Mouse (Mus musculus) midbrain, embryonic 11.5 days (tissue): ENCODE data around the gene Tmc3. TPM values are rescaled to one million over a fixed set of nuclear protein-coding genes. Genes with fewer than 3 reads are reported as not detected.

Experiments used
- ATAC-seq: fragments of 200-750 bp; cut with Nextera tagmentation; 2 replicates; pipeline ENCODE4 v1.8.0; 2017; ENCODE audit warnings: moderate TSS enrichment, moderate library complexity; ENCODE audit not compliant: low FRiP score
- DNase-seq: peaks from one replicate; pipeline ENCODE4 v3.0.0; 2015; ENCODE audit warnings: low spot score; ENCODE audit errors: missing footprints
- H3K27ac ChIP-seq: fragments of 300-500 bp; sonication (generic); 2 replicates; pipeline ENCODE4 v1.5.1; 2014; ENCODE audit warnings: low read depth, low read length
- H3K27me3 ChIP-seq: fragments of 300-500 bp; sonication (generic); 2 replicates; pipeline ENCODE4 v1.6.1; 2014; ENCODE audit warnings: mild to moderate bottlenecking, low read length, moderate library complexity, mixed read lengths; ENCODE audit not compliant: control insufficient read depth, insufficient read depth
- H3K36me3 ChIP-seq: fragments of 300-500 bp; sonication (generic); 2 replicates; pipeline ENCODE4 v1.6.1; 2014; ENCODE audit warnings: mild to moderate bottlenecking, low read length, moderate library complexity, mixed read lengths; ENCODE audit not compliant: control insufficient read depth, insufficient read depth
- H3K4me1 ChIP-seq: fragments of 300-500 bp; sonication (generic); 2 replicates; pipeline ENCODE4 v1.6.1; 2014; ENCODE audit warnings: low read length; ENCODE audit not compliant: control insufficient read depth, insufficient read depth
- H3K4me2 ChIP-seq: fragments of 300-500 bp; sonication (generic); 2 replicates; pipeline ENCODE4 v1.6.1; 2014; ENCODE audit warnings: mild to moderate bottlenecking, moderate library complexity
- H3K4me3 ChIP-seq: fragments of 300-500 bp; sonication (generic); 2 replicates; pipeline ENCODE4 v1.5.1; 2014; ENCODE audit warnings: low read depth, low read length
- H3K9ac ChIP-seq: fragments of 300-500 bp; sonication (generic); 2 replicates; pipeline ENCODE4 v1.6.1; 2014; ENCODE audit warnings: low read length
- H3K9me3 ChIP-seq: fragments of 300-500 bp; sonication (generic); 2 replicates; pipeline ENCODE4 v1.6.1; 2016; ENCODE audit warnings: low read length; ENCODE audit not compliant: control insufficient read depth
- WGBS: fragments of 180-500 bp; shearing (Covaris S2); extraction: QIAGEN DNeasy Blood & Tissue Kit; methylation state at CpG from one replicate; pipeline ENCODE4 v1.1.7; 2014; 5-methylcytosine and 5-hydroxymethylcytosine counted together
- polyA plus RNA-seq: library from polyadenylated mRNA; unstranded; fragments of >200 nt; fragmentation: Nextera tagmentation; extraction: Ambion mirVana; gene quantifications from 2 replicates; pipeline ENCODE4 v1.2.1, GENCODE M21; 2014

The Tmc3 gene
- polyA plus RNA-seq, 1 experiment from 2014 or later: 0.72 TPM

- Histone ChIP-seq H3K4me2 (no peak overlapping the region), H3K4me3 (no peak overlapping the region), H3K9me3 (no peaks in the 10 kb centered on the region), H3K27me3 (no peaks in the 10 kb centered on the region), H3K36me3 (no peaks in the 10 kb centered on the region), H3K4me1 (no peaks in the 10 kb centered on the region), H3K9ac (no peak overlapping the region), H3K27ac (no peak overlapping the region)
- 82% methylated on average over 5 of the region's 5 CpGs for WGBS
- DNase-seq: peak; percentile 49
- ATAC-seq: no peak
Observed at GRCm38 (mm10) chr7:83667936-83668645, 83.4 kb downstream of the Tmc3 start.

DNA sequence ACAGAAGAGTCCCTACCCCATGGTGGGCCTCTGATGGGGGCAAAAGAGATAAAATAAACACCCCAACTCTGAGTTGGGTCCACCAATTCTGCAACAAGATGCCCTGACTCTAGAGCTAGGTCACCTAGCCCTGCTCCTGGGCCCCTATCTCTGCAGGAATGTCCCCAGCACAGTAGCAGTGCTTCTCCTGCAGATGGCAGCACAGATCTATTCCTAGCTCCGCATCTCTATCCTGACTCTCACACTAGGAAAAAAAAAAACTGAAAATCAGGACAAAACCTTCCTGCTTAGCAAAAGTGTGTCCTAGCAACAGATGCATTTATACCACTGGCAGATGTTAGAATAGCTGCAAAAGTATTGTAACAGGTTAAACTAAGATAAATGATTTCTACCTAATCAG, 84.0 kb downstream of the Tmc3 start:
- H3K4me2 ChIP-seq: no peak overlapping the region
- no peaks in the 10 kb centered on the region for H3K36me3 ChIP-seq
- ATAC-seq: no peak
- H3K9me3 ChIP-seq: no peaks in the 10 kb centered on the region
- no peak overlapping the region for H3K27ac ChIP-seq
- peak; percentile 86 for DNase-seq
- H3K4me1 ChIP-seq: no peaks in the 10 kb centered on the region
- no peaks in the 10 kb centered on the region for H3K27me3 ChIP-seq
- no peak overlapping the region for H3K9ac ChIP-seq
- H3K4me3 ChIP-seq: no peak overlapping the region
- WGBS: 8% methylated on average over 1 of the region's 1 CpGs

DNA sequence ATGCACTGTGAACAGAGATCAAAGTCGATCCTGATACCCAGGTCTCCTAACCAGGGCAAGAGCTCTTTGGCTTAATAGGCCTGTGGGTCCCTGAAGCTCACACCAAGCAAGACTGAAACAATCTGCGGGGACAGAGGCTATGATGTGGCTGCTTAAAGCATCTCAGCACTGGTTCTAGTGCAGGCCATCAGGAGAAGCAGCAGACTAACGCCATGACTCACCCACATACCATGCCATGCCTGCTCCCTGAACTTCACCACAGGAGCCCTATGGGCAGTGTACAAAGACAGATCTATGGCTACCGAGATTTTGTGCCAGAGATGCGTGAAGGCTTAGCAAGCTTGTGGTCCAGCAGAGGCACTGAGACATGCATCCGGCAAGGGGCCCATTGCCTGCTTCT, 86.8 kb downstream of the Tmc3 start:
- Histone ChIP-seq H3K9me3 (no peaks in the 10 kb centered on the region), H3K4me3 (no peak overlapping the region), H3K9ac (no peak overlapping the region), H3K36me3 (no peaks in the 10 kb centered on the region), H3K27ac (no peak overlapping the region), H3K4me1 (no peaks in the 10 kb centered on the region), H3K27me3 (no peaks in the 10 kb centered on the region), H3K4me2 (no peak overlapping the region)
- 87% methylated on average over 6 of the region's 6 CpGs for WGBS
- no peak for ATAC-seq
- DNase-seq: peak; percentile 64

Other genes with a start within 250 kb of the Tmc3 start
- gene Stard5, start 47.0 kb downstream of the Tmc3 start, polyA plus RNA-seq: 12.4 and 13.2 TPM in 2 replicates
- 1.0 and 1.1 TPM in 2 replicates for gene Il16, start 160.8 kb downstream of the Tmc3 start, polyA plus RNA-seq
- gene Cfap161, start 210.0 kb downstream of the Tmc3 start, polyA plus RNA-seq: not detected in 2 replicates